Mouse (Mus musculus) spleen, adult 2 months (tissue): ENCODE data around the gene Tmem259. TPM values are rescaled to one million over a fixed set of nuclear protein-coding genes. Genes with fewer than 3 reads are reported as not detected.
"Not testable (repeated sequence)": the region's sequence is repeated elsewhere in the genome, so short reads cannot be mapped to it uniquely, and the experiment has no call there.

ENCODE experiments used
- DNase-seq, 2 experiments: peaks; one replicate each; pipeline versions ENCODE4 v3.0.0 to v3.0.0-alpha.2; 2012 to 2021; ENCODE audit warnings: low spot score in 2 of 2, low read depth in 1 of 2
- H3K27ac ChIP-seq: fragments of 200-500 bp; 2 replicates; pipeline ENCODE4 v1.5.1; 2012; ENCODE audit warnings: low read length, inconsistent platforms; ENCODE audit not compliant: insufficient read depth
- H3K27me3 ChIP-seq: fragments of 200-500 bp; 2 replicates; pipeline ENCODE4 v1.6.1; 2012; ENCODE audit warnings: mild to moderate bottlenecking, moderate library complexity, low read length, inconsistent platforms; ENCODE audit not compliant: control insufficient read depth, insufficient read depth
- H3K36me3 ChIP-seq: fragments of 200-500 bp; 2 replicates; pipeline ENCODE4 v1.6.1; 2012; ENCODE audit warnings: mild to moderate bottlenecking, low read length, inconsistent platforms; ENCODE audit not compliant: control insufficient read depth, insufficient read depth
- H3K4me1 ChIP-seq: fragments of 200-500 bp; 2 replicates; pipeline ENCODE4 v1.6.1; 2011; ENCODE audit warnings: inconsistent platforms; ENCODE audit not compliant: control insufficient read depth, insufficient read depth, insufficient read length
- H3K4me3 ChIP-seq: fragments of 200-500 bp; 2 replicates; pipeline ENCODE4 v1.5.1; 2011; ENCODE audit warnings: mild to moderate bottlenecking, inconsistent platforms; ENCODE audit not compliant: insufficient read depth, insufficient read length; ENCODE audit errors: extremely low read depth
- CTCF ChIP-seq: fragments of 200-500 bp; IDR thresholded peaks from 2 replicates; pipeline ENCODE4 v1.5.1; 2011; ENCODE audit warnings: mild to moderate bottlenecking, inconsistent platforms; ENCODE audit not compliant: insufficient read depth, insufficient read length, insufficient replicate concordance; ENCODE audit errors: extremely low read depth
- POLR2A ChIP-seq: fragments of 200-500 bp; IDR thresholded peaks from 2 replicates; pipeline ENCODE4 v1.6.1; 2011; ENCODE audit warnings: low read depth, low read length, inconsistent platforms
- WGBS: fragments of 180-500 bp; shearing (Covaris S2); methylation state at CpG from one replicate; pipeline ENCODE4 v1.1.7; 2018; 5-methylcytosine and 5-hydroxymethylcytosine counted together
- polyA plus RNA-seq: library from polyadenylated mRNA; depleted of rRNA; stranded (reverse); fragments of >200 nt; gene quantifications from 2 replicates; pipeline ENCODE4 v1.2.3, GENCODE M21; 2012

Tmem259 gene
- polyA plus RNA-seq, 1 experiment: 266 TPM

- peaks cover 10% of the 10 kb centered on the region for H3K36me3 ChIP-seq
- under 1% methylated on average over 61 of the region's 61 CpGs for WGBS
- H3K27ac ChIP-seq: no peak within 1 kb of the TSS
- peaks cover 2% of the 10 kb centered on the region; the same call in 1 of the 2 replicates for H3K4me1 ChIP-seq
- no peaks in the 10 kb centered on the region for H3K27me3 ChIP-seq
- TF ChIP-seq CTCF (peak; percentile 91; the same call in 1 of the 2 replicates), POLR2A (no peak; the same call in 1 of the 2 replicates)
- DNase-seq: peak; percentile 99 to 100
- peak within 1 kb of the TSS; percentile 77 for H3K4me3 ChIP-seq
Observed at GRCm38 (mm10) chr10:79959847-79960601, 24.1 kb downstream of the Tmem259 start, which contains the start of gene Wdr18. Wdr18 (plus strand) TSS chr10:79960152.

DNA sequence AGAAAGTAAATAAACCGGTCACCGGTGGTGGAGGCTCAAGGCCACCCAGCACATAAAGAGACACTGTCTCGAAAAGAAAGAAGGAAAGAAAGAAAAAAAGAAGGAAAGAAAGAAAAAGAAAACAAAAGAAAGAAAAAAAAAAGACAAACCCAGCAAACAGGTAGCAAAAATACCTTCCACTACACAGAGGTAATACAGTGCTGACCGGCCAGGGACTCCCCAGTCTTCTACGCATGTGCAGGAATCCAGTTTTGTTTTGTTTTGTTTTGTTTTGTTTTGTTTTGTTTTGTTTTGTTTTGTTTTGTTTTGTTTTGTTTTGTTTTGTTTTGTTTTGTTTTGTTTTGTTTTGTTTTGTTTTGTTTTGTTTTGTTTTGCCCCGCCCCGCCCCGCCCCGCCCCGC is 24.7 kb downstream of the Tmem259 start:
- H3K27me3 ChIP-seq, H3K4me3 ChIP-seq, H3K4me1 ChIP-seq, H3K36me3 ChIP-seq, H3K27ac ChIP-seq: not testable (repeated sequence)
- 19% methylated on average over 10 of the region's 10 CpGs for WGBS
- DNase-seq: peak in 1 of 2 experiments; percentile 36

- WGBS: 25% methylated on average over 21 of the region's 21 CpGs
- Histone ChIP-seq H3K27ac (no peak overlapping the region), H3K27me3 (no peaks in the 10 kb centered on the region), H3K4me1 (peaks cover 2% of the 10 kb centered on the region; the same call in 1 of the 2 replicates), H3K4me3 (no peak overlapping the region), H3K36me3 (peaks cover 3% of the 10 kb centered on the region; the same call in 1 of the 2 replicates)
- TF ChIP-seq CTCF (peak; percentile 99), POLR2A (no peak)
- DNase-seq: peak; percentile 58 to 86
Observed at GRCm38 (mm10) chr10:79958140-79958816, 25.9 kb downstream of the Tmem259 start.

GRCm38 (mm10) chr10:79956643-79957154 is 27.4 kb downstream of the Tmem259 start:
- Histone ChIP-seq H3K4me1 (peaks cover 2% of the 10 kb centered on the region; the same call in 1 of the 2 replicates), H3K27ac (no peak overlapping the region), H3K27me3 (no peaks in the 10 kb centered on the region), H3K36me3 (peaks cover 2% of the 10 kb centered on the region; the same call in 1 of the 2 replicates), H3K4me3 (no peak overlapping the region)
- TF ChIP-seq POLR2A (no peak), CTCF (no peak)
- DNase-seq: no peak
- 84% methylated on average over 4 of the region's 4 CpGs for WGBS

DNA sequence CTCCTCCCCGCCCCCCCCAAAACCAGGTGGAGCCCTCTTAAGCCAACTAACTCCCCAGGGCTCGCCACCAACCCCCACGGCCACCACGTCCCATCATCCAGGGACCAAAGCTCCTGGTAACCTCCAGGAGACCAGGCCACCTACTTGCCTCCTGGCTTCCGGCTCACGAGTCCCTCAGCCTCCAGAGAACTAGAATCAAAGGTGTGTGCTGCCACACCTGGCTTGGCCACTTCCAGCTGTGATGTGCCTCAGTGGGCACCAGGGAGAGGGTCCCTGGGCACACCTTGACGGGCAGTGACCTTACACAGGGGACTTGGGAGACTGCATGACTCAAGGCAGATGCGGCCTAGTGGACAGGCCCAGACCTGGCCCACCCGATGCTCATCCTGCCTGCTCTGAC is 28.4 kb downstream of the Tmem259 start:
- TF ChIP-seq POLR2A (no peak), CTCF (no peak)
- 87% methylated on average over 9 of the region's 9 CpGs for WGBS
- Histone ChIP-seq H3K27me3 (no peaks in the 10 kb centered on the region), H3K27ac (no peak overlapping the region), H3K4me3 (no peak overlapping the region), H3K4me1 (peaks cover 2% of the 10 kb centered on the region; the same call in 1 of the 2 replicates), H3K36me3 (peaks cover 7% of the 10 kb centered on the region)
- no peak for DNase-seq

- Histone ChIP-seq H3K4me1 (no peaks in the 10 kb centered on the region; the same call in 1 of the 2 replicates), H3K27ac (no peak overlapping the region), H3K4me3 (no peak overlapping the region), H3K27me3 (no peaks in the 10 kb centered on the region), H3K36me3 (peaks cover 17% of the 10 kb centered on the region)
- peak in 1 of 2 experiments; percentile 59 for DNase-seq
- WGBS: 84% methylated on average over 6 of the region's 6 CpGs
- TF ChIP-seq POLR2A: no peak
- peak; percentile 81; the same call in 1 of the 2 replicates for TF ChIP-seq CTCF
Observed at GRCm38 (mm10) chr10:79953946-79954345, 30.2 kb downstream of the Tmem259 start.

DNA sequence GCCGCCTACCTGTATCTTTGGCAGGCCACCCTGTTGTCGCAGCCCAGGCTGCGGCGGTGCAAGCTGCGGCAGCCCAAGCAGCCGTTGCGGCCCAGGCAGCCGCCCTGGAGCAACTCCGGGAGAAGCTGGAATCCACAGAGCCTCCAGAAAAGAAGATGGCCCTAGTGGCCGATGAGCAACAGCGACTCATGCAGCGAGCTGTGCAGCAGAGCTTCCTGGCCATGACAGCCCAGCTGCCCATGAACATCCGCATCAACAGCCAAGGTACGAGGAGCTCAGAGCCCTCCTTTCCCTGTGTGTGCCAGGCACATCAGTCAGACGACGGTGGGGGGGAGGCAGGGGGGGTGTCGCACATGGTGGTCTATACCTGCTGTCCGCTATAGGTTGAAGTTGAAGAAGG is 33.5 kb downstream of the Tmem259 start:
- TF ChIP-seq CTCF: no peak
- TF ChIP-seq POLR2A: no peak
- WGBS: 93% methylated on average over 18 of the region's 18 CpGs
- Histone ChIP-seq H3K4me3 (no peak overlapping the region), H3K27ac (no peak overlapping the region), H3K27me3 (no peaks in the 10 kb centered on the region), H3K4me1 (no peaks in the 10 kb centered on the region; the same call in 1 of the 2 replicates), H3K36me3 (peaks cover 17% of the 10 kb centered on the region)
- no peak for DNase-seq
